Mouse (Mus musculus) kidney, postnatal 14 days (tissue): Measurements from ENCODE around the gene Adat1.

Experiments used
- DNase-seq: peaks from one replicate; pipeline ENCODE4 v3.0.0; 2022; ENCODE audit warnings: mixed read lengths

The Adat1 gene

GRCm38 (mm10) chr8:111992013-111992702 lies at the start of gene Adat1:
TSS of gene Adat1 (minus strand) at chr8:111992302.
- DNase-seq: peak; percentile 90

GRCm38 (mm10) chr8:112037521-112037920 lies 45.4 kb upstream of the Adat1 start:
- DNase-seq: no peak

GRCm38 (mm10) chr8:112034603-112035002 lies 42.5 kb upstream of the Adat1 start:
- peak; percentile 38 for DNase-seq

GRCm38 (mm10) chr8:112033071-112033470 lies 41.0 kb upstream of the Adat1 start:
- no peak for DNase-seq

- no peak for DNase-seq
Observed at GRCm38 (mm10) chr8:112030663-112031062, 38.6 kb upstream of the Adat1 start.

GRCm38 (mm10) chr8:112029455-112029854 lies 37.4 kb upstream of the Adat1 start:
- DNase-seq: no peak

- no peak for DNase-seq
Observed at GRCm38 (mm10) chr8:112014936-112015335, 22.8 kb upstream of the Adat1 start, which contains the start of gene Gm6793. TSS of gene Gm6793 (minus strand) at chr8:112015036.

GRCm38 (mm10) chr8:112011816-112012242 lies 19.7 kb upstream of the Adat1 start:
- DNase-seq: peak; percentile 56

GRCm38 (mm10) chr8:112010997-112011815 lies 19.1 kb upstream of the Adat1 start, which contains the start of the genes Kars and Terf2ip:
TSS of gene Kars (minus strand) at chr8:112011323.
TSS of gene Terf2ip (plus strand) at chr8:112011398.
- peak; percentile 96 for DNase-seq

- DNase-seq: no peak
Observed at GRCm38 (mm10) chr8:112009558-112009957, 17.5 kb upstream of the Adat1 start.

- no peak for DNase-seq
Observed at GRCm38 (mm10) chr8:112007669-112008068, 15.6 kb upstream of the Adat1 start.

- DNase-seq: no peak
Observed at GRCm38 (mm10) chr8:112005601-112006000, 13.5 kb upstream of the Adat1 start.

GRCm38 (mm10) chr8:112004754-112005153 lies 12.7 kb upstream of the Adat1 start:
- no peak for DNase-seq

- DNase-seq: no peak
Observed at GRCm38 (mm10) chr8:111992703-111993039, 569 bp upstream of the Adat1 start.

GRCm38 (mm10) chr8:111991278-111991677 lies 824 bp downstream of the Adat1 start:
- DNase-seq: no peak

- peak; percentile 85 for DNase-seq
Observed at GRCm38 (mm10) chr8:111989911-111990310, 2.2 kb downstream of the Adat1 start.

GRCm38 (mm10) chr8:111984511-111984910 lies 7.6 kb downstream of the Adat1 start:
- no peak for DNase-seq

GRCm38 (mm10) chr8:111982116-111982515 lies 10.0 kb downstream of the Adat1 start:
- no peak for DNase-seq

GRCm38 (mm10) chr8:111978147-111978546 lies 14.0 kb downstream of the Adat1 start:
- peak; percentile 36 for DNase-seq

GRCm38 (mm10) chr8:111976326-111976725 lies 15.8 kb downstream of the Adat1 start:
- DNase-seq: no peak

GRCm38 (mm10) chr8:111975706-111976105 lies 16.4 kb downstream of the Adat1 start:
- DNase-seq: no peak

GRCm38 (mm10) chr8:111974138-111974537 lies 18.0 kb downstream of the Adat1 start:
- DNase-seq: no peak

- no peak for DNase-seq
Observed at GRCm38 (mm10) chr8:111968991-111969390, 23.1 kb downstream of the Adat1 start.

GRCm38 (mm10) chr8:111968541-111968940 lies 23.6 kb downstream of the Adat1 start:
- no peak for DNase-seq
